Mouse (Mus musculus): ENCODE measurements around the gene H2afv. TPM values are rescaled to one million over a fixed set of nuclear protein-coding genes. Genes with fewer than 3 reads are reported as not detected.

Gene H2afv
- total and polyA plus RNA-seq, 3 experiments: 53.2 to 97.5 (median 77.3) TPM

DNA sequence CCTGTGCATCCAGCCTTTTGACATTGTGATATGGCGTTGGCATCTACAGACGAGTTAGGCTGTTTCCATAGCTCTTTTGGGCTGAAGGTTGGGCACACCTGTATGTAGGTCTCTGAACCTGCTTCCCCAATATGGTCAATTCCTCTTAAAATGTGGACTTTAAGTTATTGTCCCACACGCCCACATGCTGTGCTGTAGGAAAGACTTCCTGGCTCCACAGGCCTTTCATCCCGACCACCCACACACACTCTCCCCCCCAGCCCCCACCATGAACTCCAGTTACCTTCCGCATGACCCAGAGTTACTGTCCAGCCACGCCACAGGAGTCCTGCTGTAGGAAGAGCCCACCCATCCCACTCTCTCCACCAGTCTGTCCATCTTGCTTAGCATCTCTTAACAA is 42.7 kb upstream of the H2afv start:
- no peak for TF ChIP-seq TAL1 (conservative IDR thresholded peaks at IDR 0.05; ENCODE audit: low read depth, low read length)
- no peak for TF ChIP-seq GATA2 (IDR thresholded peaks at IDR 0.05; ENCODE audit: borderline replicate concordance, low read depth, low read length)
- no peak for TF ChIP-seq CTCF (IDR thresholded peaks at IDR 0.05; ENCODE audit: low read depth, low read length)
- TF ChIP-seq POLR2AphosphoS5 (IDR thresholded peaks at IDR 0.05; ENCODE audit: insufficient replicate concordance, low read depth, low read length): no peak
- no peak for TF ChIP-seq GATA1 (IDR thresholded peaks at IDR 0.05; ENCODE audit: borderline replicate concordance, low read length)
- no peaks in the 10 kb centered on the region for H3K36me3 ChIP-seq (replicated peaks)
- no peak overlapping the region for H3K4me3 ChIP-seq (ENCODE audit: low read depth, low read length)
- DNase-seq (ENCODE audit: low spot score) (no peak), ATAC-seq (ENCODE audit: extremely low read depth, insufficient number of reproducible peaks, low FRiP score, poor library complexity, severe bottlenecking) (no peak)
- peaks cover 14% of the 10 kb centered on the region; the same call in 1 of the 2 replicates for H3K4me1 ChIP-seq (ENCODE audit: insufficient read depth, low read depth, low read length)
- H3K27me3 ChIP-seq (ENCODE audit: insufficient read depth, low read length): peaks cover 28% of the 10 kb centered on the region
- H3K9me3 ChIP-seq (replicated peaks): no peaks in the 10 kb centered on the region

GRCm38 (mm10) chr11:6484244-6484959 is 40.2 kb upstream of the H2afv start:
- no peak for DNase-seq (ENCODE audit: low spot score)
- Histone ChIP-seq H3K4me1 (ENCODE audit: insufficient read depth, low read depth, low read length) (peaks cover 16% of the 10 kb centered on the region; the same call in 1 of the 2 replicates), H3K27me3 (ENCODE audit: insufficient read depth, low read length) (peaks cover 41% of the 10 kb centered on the region), H3K36me3 (replicated peaks) (no peaks in the 10 kb centered on the region), H3K9me3 (replicated peaks) (no peaks in the 10 kb centered on the region), H3K4me3 (ENCODE audit: low read depth, low read length) (no peak overlapping the region)
- no peak for ATAC-seq (ENCODE audit: extremely low read depth, insufficient number of reproducible peaks, low FRiP score, poor library complexity, severe bottlenecking)
- TF ChIP-seq GATA2 (IDR thresholded peaks at IDR 0.05; ENCODE audit: borderline replicate concordance, low read depth, low read length): no peak
- no peak for TF ChIP-seq POLR2AphosphoS5 (IDR thresholded peaks at IDR 0.05; ENCODE audit: insufficient replicate concordance, low read depth, low read length)
- no peak for TF ChIP-seq CTCF (IDR thresholded peaks at IDR 0.05; ENCODE audit: low read depth, low read length)
- no peak for TF ChIP-seq GATA1 (IDR thresholded peaks at IDR 0.05; ENCODE audit: borderline replicate concordance, low read length)
- no peak for TF ChIP-seq TAL1 (conservative IDR thresholded peaks at IDR 0.05; ENCODE audit: low read depth, low read length)

GRCm38 (mm10) chr11:6483103-6483502 is 38.9 kb upstream of the H2afv start:
- no peaks in the 10 kb centered on the region for H3K9me3 ChIP-seq (replicated peaks)
- peaks cover 39% of the 10 kb centered on the region for H3K27me3 ChIP-seq (ENCODE audit: insufficient read depth, low read length)
- H3K36me3 ChIP-seq (replicated peaks): no peaks in the 10 kb centered on the region
- DNase-seq (ENCODE audit: low spot score) (no peak), ATAC-seq (ENCODE audit: extremely low read depth, insufficient number of reproducible peaks, low FRiP score, poor library complexity, severe bottlenecking) (no peak)
- no peak overlapping the region for H3K4me3 ChIP-seq (ENCODE audit: low read depth, low read length)
- H3K4me1 ChIP-seq (ENCODE audit: insufficient read depth, low read depth, low read length): peaks cover 19% of the 10 kb centered on the region; the same call in 1 of the 2 replicates
- TF ChIP-seq GATA1 (IDR thresholded peaks at IDR 0.05; ENCODE audit: borderline replicate concordance, low read length) (no peak), TAL1 (conservative IDR thresholded peaks at IDR 0.05; ENCODE audit: low read depth, low read length) (no peak), CTCF (IDR thresholded peaks at IDR 0.05; ENCODE audit: low read depth, low read length) (no peak), GATA2 (IDR thresholded peaks at IDR 0.05; ENCODE audit: borderline replicate concordance, low read depth, low read length) (no peak), POLR2AphosphoS5 (IDR thresholded peaks at IDR 0.05; ENCODE audit: insufficient replicate concordance, low read depth, low read length) (no peak)

GRCm38 (mm10) chr11:6481669-6482185 is 37.5 kb upstream of the H2afv start:
- ATAC-seq (ENCODE audit: extremely low read depth, insufficient number of reproducible peaks, low FRiP score, poor library complexity, severe bottlenecking) (no peak), DNase-seq (ENCODE audit: low spot score) (no peak)
- Histone ChIP-seq H3K27me3 (ENCODE audit: insufficient read depth, low read length) (peaks cover 32% of the 10 kb centered on the region), H3K36me3 (replicated peaks) (no peaks in the 10 kb centered on the region), H3K4me3 (ENCODE audit: low read depth, low read length) (no peak overlapping the region), H3K4me1 (ENCODE audit: insufficient read depth, low read depth, low read length) (peaks cover 12% of the 10 kb centered on the region; the same call in 1 of the 2 replicates), H3K9me3 (replicated peaks) (no peaks in the 10 kb centered on the region)
- no peak for TF ChIP-seq GATA1 (IDR thresholded peaks at IDR 0.05; ENCODE audit: borderline replicate concordance, low read length)

DNA sequence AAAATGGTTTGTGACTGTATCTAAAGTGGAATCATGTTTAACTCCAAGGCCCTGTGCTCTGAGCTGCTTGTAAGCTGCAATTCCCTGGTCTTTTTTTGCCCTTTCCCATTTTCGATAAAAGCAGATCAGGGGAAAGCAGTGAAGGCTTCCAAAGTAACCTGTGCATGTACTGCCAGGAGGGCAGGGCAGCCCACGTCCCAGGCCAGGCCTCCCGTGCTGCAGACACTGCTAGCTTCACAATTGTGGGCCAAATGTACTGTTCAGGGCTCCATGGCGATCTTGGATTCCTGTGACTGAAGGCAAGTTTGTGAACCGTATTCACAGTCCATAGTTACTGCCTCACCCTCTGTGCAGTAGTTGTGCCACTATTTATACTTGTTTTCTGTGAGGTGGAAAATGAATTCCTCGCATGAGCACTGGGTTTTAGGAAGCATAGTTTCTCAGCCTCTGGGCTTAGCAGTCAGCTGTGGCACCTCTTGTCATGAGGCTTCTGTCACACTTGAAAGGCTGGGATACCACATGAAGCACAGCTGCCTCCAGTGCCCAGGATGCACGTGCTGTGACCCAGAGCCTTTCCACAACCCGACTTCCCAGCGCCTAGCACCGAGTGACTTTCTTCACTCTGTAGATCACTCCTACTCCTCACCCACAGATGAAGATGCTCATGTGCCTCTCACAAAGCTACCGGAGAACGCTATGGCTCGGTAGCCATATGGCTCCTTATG is 36.6 kb upstream of the H2afv start:
- DNase-seq (ENCODE audit: low spot score) (no peak), ATAC-seq (ENCODE audit: extremely low read depth, insufficient number of reproducible peaks, low FRiP score, poor library complexity, severe bottlenecking) (no peak)
- Histone ChIP-seq H3K36me3 (replicated peaks) (no peaks in the 10 kb centered on the region), H3K4me3 (ENCODE audit: low read depth, low read length) (no peak overlapping the region), H3K9me3 (replicated peaks) (no peaks in the 10 kb centered on the region), H3K27me3 (ENCODE audit: insufficient read depth, low read length) (peaks cover 29% of the 10 kb centered on the region), H3K4me1 (ENCODE audit: insufficient read depth, low read depth, low read length) (peaks cover 11% of the 10 kb centered on the region; the same call in 1 of the 2 replicates)
- TF ChIP-seq CTCF (IDR thresholded peaks at IDR 0.05; ENCODE audit: low read depth, low read length) (no peak), TAL1 (conservative IDR thresholded peaks at IDR 0.05; ENCODE audit: low read depth, low read length) (no peak), POLR2AphosphoS5 (IDR thresholded peaks at IDR 0.05; ENCODE audit: insufficient replicate concordance, low read depth, low read length) (no peak), GATA1 (IDR thresholded peaks at IDR 0.05; ENCODE audit: borderline replicate concordance, low read length) (no peak), GATA2 (IDR thresholded peaks at IDR 0.05; ENCODE audit: borderline replicate concordance, low read depth, low read length) (no peak)

DNA sequence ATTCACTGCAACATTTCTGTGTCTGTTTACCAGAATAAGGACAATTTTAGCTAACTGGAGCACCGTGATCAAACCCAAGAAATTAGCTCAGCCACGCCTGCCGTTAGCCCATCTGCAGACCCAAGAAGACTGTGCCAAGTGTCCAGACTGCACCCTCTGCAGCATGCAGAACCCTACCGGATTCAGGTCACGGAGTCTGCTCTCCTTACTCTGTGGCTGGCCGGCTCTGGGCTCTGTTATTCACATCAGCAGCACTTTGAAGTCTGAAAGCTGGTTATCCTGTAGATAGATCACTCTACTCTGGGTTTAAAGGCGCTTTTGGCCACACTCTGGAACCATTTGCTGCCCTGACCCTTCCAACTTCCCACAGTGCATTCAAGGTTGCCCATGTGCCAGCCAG is 35.9 kb upstream of the H2afv start:
- peaks cover 24% of the 10 kb centered on the region for H3K27me3 ChIP-seq (ENCODE audit: insufficient read depth, low read length)
- no peak for TF ChIP-seq TAL1 (conservative IDR thresholded peaks at IDR 0.05; ENCODE audit: low read depth, low read length)
- TF ChIP-seq GATA2 (IDR thresholded peaks at IDR 0.05; ENCODE audit: borderline replicate concordance, low read depth, low read length): no peak
- TF ChIP-seq POLR2AphosphoS5 (IDR thresholded peaks at IDR 0.05; ENCODE audit: insufficient replicate concordance, low read depth, low read length): no peak
- TF ChIP-seq CTCF (IDR thresholded peaks at IDR 0.05; ENCODE audit: low read depth, low read length): no peak
- TF ChIP-seq GATA1 (IDR thresholded peaks at IDR 0.05; ENCODE audit: borderline replicate concordance, low read length): no peak
- no peak for DNase-seq (ENCODE audit: low spot score)
- ATAC-seq (ENCODE audit: extremely low read depth, insufficient number of reproducible peaks, low FRiP score, poor library complexity, severe bottlenecking): no peak
- H3K9me3 ChIP-seq (replicated peaks): no peaks in the 10 kb centered on the region
- no peaks in the 10 kb centered on the region for H3K36me3 ChIP-seq (replicated peaks)
- no peak overlapping the region for H3K4me3 ChIP-seq (ENCODE audit: low read depth, low read length)
- H3K4me1 ChIP-seq (ENCODE audit: insufficient read depth, low read depth, low read length): peaks cover 11% of the 10 kb centered on the region; the same call in 1 of the 2 replicates

Measured in G1E (cell line).